Mouse (Mus musculus) E14TG2a.4 (cell line): ENCODE measurements at regions not wholly inside any gene's neighbourhood (a gene's known extent, or its start where the extent isn't known, plus 50 kb on each side); places are given as distances from the start of the nearest gene placed in this dataset.
A peak's percentile ranks its signal among the peaks of the same experiment; 100 is the strongest.

Experiments
- CTCF ChIP-seq: conservative IDR thresholded peaks from 2 replicates; pipeline ENCODE4 v1.5.1; 2014; ENCODE audit warnings: low read length
- NANOG ChIP-seq: IDR thresholded peaks from 2 replicates; pipeline ENCODE4 v1.6.1; 2014; ENCODE audit warnings: borderline replicate concordance, low read length, mixed read lengths
- POU5F1 ChIP-seq: IDR thresholded peaks from 2 replicates; pipeline ENCODE4 v1.6.1; 2014; ENCODE audit warnings: low read length, borderline replicate concordance

- no peak for TF ChIP-seq CTCF
- no peak for TF ChIP-seq POU5F1
- peak; percentile 59; the same call in 1 of the 2 replicates for TF ChIP-seq NANOG
Measured at GRCm38 (mm10) chr1:156997476-156998305, 58.3 kb upstream of the Ralgps2 start.
